Mouse (Mus musculus): ENCODE measurements around the gene Ppp1r13l. TPM values are rescaled to one million over a fixed set of nuclear protein-coding genes. Genes with fewer than 3 reads are reported as not detected.
A peak's percentile ranks its signal among the peaks of the same experiment; 100 is the strongest.

Ppp1r13l gene
- total and polyA plus RNA-seq, 2 experiments from 2014 or later: 1.0 to 1.5 TPM

DNA sequence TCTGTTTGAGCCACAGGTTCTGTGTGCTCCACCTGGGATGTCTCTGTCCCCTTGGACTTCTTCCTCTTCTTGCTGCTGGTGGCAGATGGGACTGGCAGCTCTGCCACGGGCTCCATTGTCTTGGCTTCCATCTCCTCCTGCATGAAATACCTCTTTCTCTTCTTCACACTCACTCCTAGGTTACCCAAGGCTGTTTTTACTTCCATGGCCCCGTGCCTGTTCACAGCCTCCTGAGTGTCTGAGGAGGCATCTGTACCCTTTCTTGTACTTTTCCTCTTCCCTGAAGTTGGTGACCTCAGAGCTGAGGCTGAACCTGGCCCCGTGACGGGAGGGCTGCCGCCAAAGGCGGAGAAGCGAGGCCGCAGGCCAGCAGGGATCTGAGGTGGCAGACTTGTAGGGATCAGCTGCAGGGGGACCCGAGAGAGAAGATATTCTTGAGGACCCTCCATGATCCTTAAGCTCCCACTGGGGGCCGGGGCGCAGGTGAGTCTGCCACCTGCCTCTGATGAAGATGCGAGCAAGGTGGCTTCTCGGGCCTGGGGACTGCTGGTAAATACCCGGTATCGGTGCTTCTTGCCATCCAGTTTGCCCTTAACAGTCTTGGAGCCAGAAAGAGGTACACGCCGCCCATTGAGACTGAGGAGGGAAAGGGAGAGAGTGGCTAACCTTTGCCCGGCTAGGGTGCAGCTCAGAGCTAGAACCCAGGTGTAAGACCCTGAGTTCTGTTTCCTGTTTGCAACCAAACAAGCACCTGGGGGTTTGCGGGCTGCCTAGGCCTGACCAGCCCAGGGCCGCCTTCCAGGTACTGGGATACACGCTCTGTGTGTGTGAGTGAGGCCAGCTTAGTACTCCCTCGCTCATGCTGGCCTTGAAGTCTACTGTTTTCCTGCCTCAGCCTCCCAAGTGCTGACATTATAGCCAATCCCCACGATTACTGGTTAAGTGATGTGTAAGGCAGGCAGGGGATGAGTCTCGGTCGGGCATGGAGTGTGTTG is 1.9 kb upstream of the Ppp1r13l start:
- Histone ChIP-seq H3K4me3 (ENCODE audit: low read depth, low read length) (0 out of 2 replicates have a peak overlapping the region, but pooled peaks have one; percentile 63), H3K4me1 (ENCODE audit: insufficient read depth, low read length) (no peaks in the 10 kb centered on the region), H3K9me3 (ENCODE audit: low read length) (no peaks in the 10 kb centered on the region), H3K27ac (ENCODE audit: low read depth, low read length) (no peak overlapping the region), H3K36me3 (ENCODE audit: insufficient read depth, low read length) (peaks cover 20% of the 10 kb centered on the region), H3K9ac (replicated peaks; ENCODE audit: low read length, poor library complexity, severe bottlenecking) (0 out of 2 replicates have a peak overlapping the region, but pooled peaks have one; percentile 19), H3K4me2 (ENCODE audit: low read depth, low read length, poor library complexity, severe bottlenecking) (peak overlapping the region; percentile 96; the same call in 1 of the 2 replicates), H3K27me3 (ENCODE audit: insufficient read depth, low read length) (no peaks in the 10 kb centered on the region)
- 92% methylated on average over 25 of the region's 25 CpGs for WGBS
- DNase-seq (ENCODE audit: low spot score) (no peak), ATAC-seq (ENCODE audit: low FRiP score) (no peak)
- TF ChIP-seq CTCF (IDR thresholded peaks at IDR 0.05): no peak

- no peak for TF ChIP-seq CTCF (IDR thresholded peaks at IDR 0.05)
- ATAC-seq (ENCODE audit: low FRiP score): no peak
- H3K4me2 ChIP-seq (ENCODE audit: low read depth, low read length, poor library complexity, severe bottlenecking): peak overlapping the region; percentile 96
- peaks cover 16% of the 10 kb centered on the region for H3K36me3 ChIP-seq (ENCODE audit: insufficient read depth, low read length)
- 26% methylated on average over 13 of the region's 13 CpGs for WGBS
- DNase-seq (ENCODE audit: low spot score): no peak
- H3K4me3 ChIP-seq (ENCODE audit: low read depth, low read length): peak overlapping the region; percentile 63
- H3K27ac ChIP-seq (ENCODE audit: low read depth, low read length): no peak overlapping the region
- H3K9me3 ChIP-seq (ENCODE audit: low read length): no peaks in the 10 kb centered on the region
- peak overlapping the region; percentile 75 for H3K9ac ChIP-seq (replicated peaks; ENCODE audit: low read length, poor library complexity, severe bottlenecking)
- H3K27me3 ChIP-seq (ENCODE audit: insufficient read depth, low read length): no peaks in the 10 kb centered on the region
- no peaks in the 10 kb centered on the region for H3K4me1 ChIP-seq (ENCODE audit: insufficient read depth, low read length)
Observed at GRCm38 (mm10) chr7:19358634-19359033, 915 bp upstream of the Ppp1r13l start.

- Histone ChIP-seq H3K36me3 (ENCODE audit: insufficient read depth, low read length) (peaks cover 7% of the 10 kb centered on the region), H3K4me3 (ENCODE audit: low read depth, low read length) (peak overlapping the region; percentile 63), H3K9ac (replicated peaks; ENCODE audit: low read length, poor library complexity, severe bottlenecking) (peak overlapping the region; percentile 75; the same call in 1 of the 2 replicates), H3K4me2 (ENCODE audit: low read depth, low read length, poor library complexity, severe bottlenecking) (peak overlapping the region; percentile 96), H3K4me1 (ENCODE audit: insufficient read depth, low read length) (no peaks in the 10 kb centered on the region), H3K27ac (ENCODE audit: low read depth, low read length) (0 out of 2 replicates have a peak overlapping the region, but pooled peaks have one; percentile 8), H3K9me3 (ENCODE audit: low read length) (no peaks in the 10 kb centered on the region), H3K27me3 (ENCODE audit: insufficient read depth, low read length) (no peaks in the 10 kb centered on the region)
- DNase-seq (ENCODE audit: low spot score): peak; percentile 82
- under 1% methylated on average over 42 of the region's 45 CpGs for WGBS
- ATAC-seq (ENCODE audit: low FRiP score): peak; percentile 55
- TF ChIP-seq CTCF (IDR thresholded peaks at IDR 0.05): no peak
Observed at GRCm38 (mm10) chr7:19359892-19360641, 518 bp downstream of the Ppp1r13l start.

DNA sequence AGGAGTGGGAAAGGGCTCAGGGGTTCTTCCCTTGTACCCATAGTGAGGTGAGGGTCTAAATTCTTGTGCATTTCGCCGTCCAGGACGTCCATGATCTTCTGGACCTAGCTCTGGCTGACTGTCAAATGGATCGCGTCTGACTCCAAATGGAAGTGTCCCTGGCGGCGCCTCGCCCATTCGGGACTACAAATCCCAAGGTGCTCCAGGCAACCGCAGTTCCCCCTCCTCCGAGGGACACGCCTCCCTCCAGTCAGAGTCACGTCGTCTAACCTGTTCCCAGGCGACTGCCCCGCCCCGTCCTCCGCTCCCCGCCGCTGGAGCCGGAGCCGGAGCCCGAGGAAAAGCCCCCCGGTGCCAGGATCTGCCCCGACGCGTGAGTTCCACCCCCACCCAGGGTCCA is 1.4 kb downstream of the Ppp1r13l start:
- under 1% methylated on average over 27 of the region's 27 CpGs for WGBS

GRCm38 (mm10) chr7:19361720-19362119 is 2.2 kb downstream of the Ppp1r13l start:
- Histone ChIP-seq H3K9me3 (ENCODE audit: low read length) (no peaks in the 10 kb centered on the region), H3K27ac (ENCODE audit: low read depth, low read length) (no peak overlapping the region), H3K36me3 (ENCODE audit: insufficient read depth, low read length) (no peaks in the 10 kb centered on the region), H3K4me1 (ENCODE audit: insufficient read depth, low read length) (no peaks in the 10 kb centered on the region), H3K27me3 (ENCODE audit: insufficient read depth, low read length) (no peaks in the 10 kb centered on the region), H3K4me3 (ENCODE audit: low read depth, low read length) (peak overlapping the region; percentile 63), H3K9ac (replicated peaks; ENCODE audit: low read length, poor library complexity, severe bottlenecking) (no peak overlapping the region), H3K4me2 (ENCODE audit: low read depth, low read length, poor library complexity, severe bottlenecking) (peak overlapping the region; percentile 96)
- peak; percentile 68 for TF ChIP-seq CTCF (IDR thresholded peaks at IDR 0.05)
- ATAC-seq (ENCODE audit: low FRiP score) (no peak), DNase-seq (ENCODE audit: low spot score) (no peak)
- WGBS: 11% methylated on average over 16 of the region's 16 CpGs

More for the DNA sequence above, 1.4 kb downstream of the Ppp1r13l start:
- peak overlapping the region; percentile 9; the same call in 1 of the 2 replicates for H3K9ac ChIP-seq (replicated peaks; ENCODE audit: low read length, poor library complexity, severe bottlenecking)
- peak; percentile 89 for DNase-seq (ENCODE audit: low spot score)
- H3K4me3 ChIP-seq (ENCODE audit: low read depth, low read length): peak overlapping the region; percentile 63
- no peaks in the 10 kb centered on the region for H3K27me3 ChIP-seq (ENCODE audit: insufficient read depth, low read length)
- H3K36me3 ChIP-seq (ENCODE audit: insufficient read depth, low read length): peaks cover 3% of the 10 kb centered on the region; the same call in 1 of the 2 replicates
- peak; percentile 36; the same call in 1 of the 2 replicates for ATAC-seq (ENCODE audit: low FRiP score)
- TF ChIP-seq CTCF (IDR thresholded peaks at IDR 0.05): no peak
- H3K4me1 ChIP-seq (ENCODE audit: insufficient read depth, low read length): no peaks in the 10 kb centered on the region
- H3K4me2 ChIP-seq (ENCODE audit: low read depth, low read length, poor library complexity, severe bottlenecking): peak overlapping the region; percentile 96
- no peaks in the 10 kb centered on the region for H3K9me3 ChIP-seq (ENCODE audit: low read length)
- no peak overlapping the region for H3K27ac ChIP-seq (ENCODE audit: low read depth, low read length)
